Mouse (Mus musculus) heart, postnatal 36 days (tissue): ENCODE results near the gene Insl3. TPM values are rescaled to one million over a fixed set of nuclear protein-coding genes. Genes with fewer than 3 reads are reported as not detected.

ENCODE experiments used
- DNase-seq, 2 experiments: peaks; one replicate each; pipeline ENCODE4 v3.0.0; 2021 to 2022
- intact Hi-C: fragments of 180-260 bp; cut with DNase I; formaldehyde crosslinking; loops from one replicate; pipeline ENCODE4 v1.15.1; 2025
- total RNA-seq, 2 experiments: library from RNA; stranded (reverse); gene quantifications; 2 replicates each; pipeline ENCODE4 v1.2.3; 2021

The Insl3 gene
- 1 to 10 TPM; 3.8 to 4.7 TPM for total RNA-seq

- intact Hi-C loops: no loop called here
These were observed at the start of gene Insl3 for GRCm38 (mm10) chr8:71689028-71689427. Gene Insl3, plus strand, starts transcription at chr8:71689214.

DNA sequence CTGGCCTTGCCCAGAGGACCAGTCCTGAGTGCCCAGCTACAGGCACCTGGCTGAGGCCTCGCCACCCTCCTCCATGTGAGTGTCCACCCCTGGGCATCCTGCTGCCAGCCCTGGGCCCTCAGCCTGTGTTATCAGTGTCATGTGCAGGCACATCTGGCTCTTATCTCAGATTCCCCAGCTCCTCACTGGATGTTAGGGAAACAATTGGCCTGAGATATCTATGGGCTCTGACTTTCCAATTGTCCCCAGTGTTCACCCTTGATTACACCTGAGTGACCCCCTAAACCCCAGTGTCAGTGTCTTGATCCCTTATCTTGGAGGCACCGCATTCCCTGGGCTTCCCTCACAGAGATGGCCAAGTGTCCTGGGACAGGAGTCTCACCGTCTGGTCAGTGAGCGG lies 49.7 kb upstream of the Insl3 start:
- DNase-seq: no peak
- intact Hi-C loops: no loop called here

More at GRCm38 (mm10) chr8:71689028-71689427, at the start of gene Insl3:
- no peak for DNase-seq

GRCm38 (mm10) chr8:71645510-71645909 lies 43.5 kb upstream of the Insl3 start:
- intact Hi-C loops: no loop called here
- DNase-seq: no peak

DNA sequence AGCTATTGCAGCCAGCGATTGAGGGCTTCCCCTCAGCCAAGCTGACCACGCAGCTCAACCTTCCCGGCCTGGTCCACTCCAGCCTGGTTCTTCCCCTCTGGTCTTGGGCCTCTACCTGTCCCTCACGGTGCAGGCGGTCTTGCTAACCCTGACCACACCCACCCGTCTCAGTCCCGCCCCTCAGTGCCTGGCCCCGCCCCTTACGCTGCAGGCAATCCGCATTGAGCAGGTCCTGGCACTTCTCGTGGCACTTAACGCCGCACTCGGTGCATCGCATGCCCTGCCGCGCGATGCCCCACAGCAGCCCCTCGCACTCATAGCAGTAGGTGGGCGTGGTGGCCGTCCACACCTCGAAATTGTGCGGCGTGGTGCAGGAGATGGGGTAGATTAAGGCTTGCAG lies 34.4 kb upstream of the Insl3 start:
- DNase-seq: no peak
- intact Hi-C loops: no loop called here

DNA sequence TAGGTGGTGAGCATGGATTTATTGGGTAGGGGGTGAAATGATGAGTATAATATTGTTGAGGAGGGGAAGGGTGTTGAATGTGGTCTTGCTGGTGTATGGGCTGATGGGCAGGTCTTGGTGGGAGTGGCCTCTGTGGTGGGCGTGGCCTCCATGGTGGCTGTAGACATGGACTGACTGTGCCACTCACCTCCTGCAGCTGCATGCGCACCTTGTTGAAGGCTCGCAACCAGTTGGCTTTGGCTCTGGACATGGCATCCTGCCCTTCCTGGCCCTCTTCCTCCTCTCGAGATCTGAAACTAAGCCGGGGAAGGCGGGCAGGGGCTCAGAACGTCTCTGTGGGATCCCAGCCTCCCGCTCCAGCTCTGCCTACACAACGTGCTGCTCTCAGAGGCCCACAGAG lies 31.2 kb upstream of the Insl3 start:
- DNase-seq: no peak
- intact Hi-C loops: no loop called here

- no peak for DNase-seq
- intact Hi-C loops: no loop called here
These were observed 30.4 kb upstream of the Insl3 start for GRCm38 (mm10) chr8:71658515-71659049.

DNA sequence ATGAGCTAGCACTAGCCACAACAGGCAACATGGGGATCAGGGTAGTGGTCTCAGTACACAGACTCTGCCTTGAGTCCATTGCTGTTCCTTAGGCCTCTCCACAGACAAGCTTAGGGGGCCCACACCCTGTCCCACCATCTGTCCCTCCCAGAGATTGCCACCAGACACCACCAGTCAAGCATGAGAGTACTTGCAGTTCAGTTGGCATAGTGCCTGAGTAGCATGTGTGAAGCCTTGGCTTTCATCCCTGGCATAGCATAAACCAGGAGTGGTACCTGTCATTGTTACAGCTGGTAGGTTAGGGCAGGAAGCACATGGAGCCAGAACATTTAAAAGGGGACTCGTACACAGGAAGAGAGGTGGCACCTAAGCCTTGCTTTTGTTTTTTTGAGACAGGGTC lies 29.3 kb upstream of the Insl3 start:
- DNase-seq: no peak
- intact Hi-C loops: loop anchor here (1.0 to 2.0 kb wide), 3 partner anchors 63 to 219 kb away; no protein-coding TSS in a partner anchor

DNA sequence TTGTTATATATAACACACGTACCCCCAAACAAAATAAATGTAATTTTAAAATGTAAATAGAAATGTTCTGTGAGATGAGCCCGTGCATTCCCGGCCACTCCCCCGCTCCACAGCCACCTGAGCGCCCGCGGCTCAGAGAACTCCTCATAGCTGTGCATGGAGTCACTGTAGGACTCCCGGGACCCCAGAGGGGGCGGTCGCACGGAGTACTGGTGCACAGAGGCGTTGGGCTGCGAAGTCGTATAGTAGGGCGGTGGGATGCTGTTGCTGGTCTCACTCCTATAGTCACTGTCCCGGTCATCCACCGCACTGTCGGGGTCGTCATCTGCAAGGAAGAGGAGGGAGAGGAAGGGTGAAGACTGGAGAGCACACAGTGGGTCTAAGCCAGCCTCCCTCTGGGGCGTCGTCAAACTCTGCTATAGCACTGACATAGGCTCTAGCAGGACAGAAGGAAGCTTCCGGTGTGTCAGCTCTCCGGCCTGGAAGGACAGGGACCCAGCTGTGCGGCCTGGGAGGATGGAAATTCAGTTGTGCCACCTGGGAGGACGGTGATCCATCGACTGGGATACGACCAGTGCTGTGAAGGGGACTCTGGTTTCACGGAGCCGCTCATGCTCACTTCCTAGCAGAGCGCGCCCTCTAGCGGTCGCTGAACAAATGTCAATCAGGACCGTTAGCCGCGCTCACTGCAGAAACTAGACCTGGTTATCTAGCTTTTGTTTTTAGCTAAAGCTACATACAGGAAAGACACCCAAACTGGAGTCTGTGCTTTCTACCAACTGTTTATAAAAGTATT lies 28.5 kb upstream of the Insl3 start:
- intact Hi-C loops: loop anchor here (1.0 to 2.0 kb wide), 3 partner anchors 64 to 220 kb away; no protein-coding TSS in a partner anchor
- peak; percentile 86 to 91 for DNase-seq

DNA sequence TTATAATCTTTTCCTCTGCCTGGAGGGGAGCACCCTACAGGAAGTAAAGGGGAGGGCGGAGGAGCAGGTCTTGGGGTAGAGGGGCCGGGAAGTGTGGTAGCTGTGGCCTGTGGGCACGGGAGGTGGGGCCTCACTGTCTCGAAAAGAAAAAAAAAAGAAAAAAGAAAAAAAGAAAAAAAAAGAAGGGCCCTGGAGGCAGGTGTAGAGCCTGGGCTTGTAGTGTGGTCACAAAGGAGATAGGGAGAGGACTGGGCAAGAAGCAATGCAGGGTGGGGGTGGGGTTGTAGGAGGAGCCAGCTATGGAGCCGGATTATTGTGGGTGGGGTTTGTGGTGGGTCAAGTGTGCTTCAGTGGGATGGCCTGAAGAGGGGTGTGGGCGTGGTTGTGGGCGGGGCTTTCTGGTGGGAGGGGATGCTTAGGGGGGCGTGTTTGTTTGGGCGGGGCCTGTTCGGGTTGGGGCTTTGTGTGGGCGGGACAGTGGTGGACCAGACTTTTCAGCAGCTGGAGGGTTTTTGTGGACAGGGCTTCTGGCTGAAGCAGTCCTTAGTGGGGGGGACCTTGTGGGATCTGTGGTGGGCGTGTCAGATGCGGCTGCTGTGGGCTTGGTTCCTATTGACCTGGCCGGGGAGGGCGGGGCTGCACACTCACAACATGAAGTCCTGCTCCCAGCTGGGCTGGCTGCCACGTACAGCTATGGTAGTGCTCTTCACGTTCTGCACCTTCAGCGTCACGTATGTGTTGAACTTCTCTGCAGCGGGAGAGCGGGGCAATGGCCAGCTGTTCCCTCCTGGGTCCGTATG lies 23.5 kb upstream of the Insl3 start:
- intact Hi-C loops: no loop called here
- no peak for DNase-seq

DNA sequence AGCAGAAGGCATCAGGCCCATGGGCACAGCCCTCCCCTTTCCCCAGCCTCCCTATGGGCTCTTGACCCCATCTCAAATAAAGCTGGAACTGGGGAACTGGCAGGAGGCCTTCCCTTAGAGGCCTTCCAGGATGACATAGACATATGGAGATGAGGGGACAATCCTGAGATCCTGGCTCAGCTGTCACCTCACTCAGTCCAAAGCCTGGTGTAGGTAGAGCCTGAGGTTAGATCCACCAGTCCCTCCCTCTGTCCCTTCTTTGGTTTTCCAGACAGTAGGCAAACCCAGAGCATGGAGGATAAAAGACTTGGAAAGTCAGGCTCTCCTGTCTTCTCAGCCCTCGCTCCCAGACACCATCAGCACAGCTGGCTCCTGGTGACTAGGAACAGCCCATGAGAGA lies 22.2 kb upstream of the Insl3 start:
- intact Hi-C loops: no loop called here
- DNase-seq: no peak

DNA sequence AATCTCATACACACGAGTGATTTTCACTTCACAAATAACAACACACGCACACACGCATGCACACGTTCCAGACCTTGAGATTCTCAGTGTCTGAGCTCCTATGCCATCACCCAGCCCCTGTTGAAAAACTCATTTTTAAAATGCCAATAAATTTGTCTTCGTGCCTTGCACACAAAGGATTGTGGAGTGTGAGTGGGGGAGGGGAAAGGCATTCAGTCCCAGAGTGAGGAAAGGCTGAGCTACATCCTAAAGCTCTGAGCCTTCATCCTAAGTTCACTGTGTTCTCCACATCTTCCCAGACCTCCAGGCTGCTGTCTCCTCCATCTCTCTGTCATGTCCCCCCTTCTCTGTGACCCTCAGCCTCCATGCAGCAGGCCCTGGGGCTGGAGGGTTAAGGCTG lies 21.8 kb upstream of the Insl3 start:
- intact Hi-C loops: no loop called here
- no peak for DNase-seq

DNA sequence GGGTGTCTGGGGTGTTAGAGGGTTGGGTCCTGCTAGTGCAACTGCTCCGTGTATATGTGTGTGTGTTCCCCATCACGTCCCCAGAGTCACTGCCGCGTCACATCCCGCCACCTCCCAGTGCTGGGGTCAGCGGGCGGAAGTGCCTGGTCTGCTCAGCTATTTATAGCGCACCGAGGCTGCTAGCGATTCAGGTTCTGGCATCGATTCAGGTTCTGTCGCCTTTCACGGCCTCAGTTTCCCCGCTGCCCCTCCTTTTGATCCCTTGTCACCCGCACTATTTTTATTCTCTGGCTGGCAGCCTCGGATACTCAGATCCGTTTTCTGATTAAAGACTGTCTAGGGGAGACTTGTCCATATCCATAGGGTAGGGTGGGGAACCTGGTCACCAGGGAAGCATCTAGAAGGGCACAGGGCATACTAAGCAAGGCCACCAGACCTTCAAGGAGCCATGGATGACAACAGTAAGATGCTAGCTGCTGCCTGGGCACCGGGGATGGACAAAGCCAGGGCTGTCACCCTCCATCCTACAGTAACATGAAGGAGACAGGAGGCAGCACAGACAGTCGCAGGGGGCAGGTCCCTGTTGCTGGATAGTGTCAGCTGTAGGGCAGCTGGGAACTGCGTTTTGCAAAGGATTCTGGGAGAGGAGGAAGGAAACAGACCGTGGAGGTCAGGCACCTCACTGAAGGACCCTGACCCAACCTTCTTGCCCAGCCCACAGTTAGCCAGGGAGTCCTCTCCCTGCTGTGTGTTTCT lies 20.6 kb upstream of the Insl3 start:
- intact Hi-C loops: no loop called here

GRCm38 (mm10) chr8:71670198-71670597 lies 18.8 kb upstream of the Insl3 start:
- DNase-seq: no peak
- intact Hi-C loops: no loop called here

More for the DNA sequence above, 20.6 kb upstream of the Insl3 start:
- peak; percentile 38 to 39 for DNase-seq

GRCm38 (mm10) chr8:71670621-71671548 lies 18.1 kb upstream of the Insl3 start:
- intact Hi-C loops: no loop called here
- no peak for DNase-seq

GRCm38 (mm10) chr8:71671549-71671965 lies 17.5 kb upstream of the Insl3 start, which contains the start of gene Unc13a:
Gene Unc13a, minus strand, starts transcription at chr8:71671757.
- DNase-seq: peak; percentile 92 to 96
- intact Hi-C loops: no loop called here

GRCm38 (mm10) chr8:71672168-71672735 lies 16.8 kb upstream of the Insl3 start:
- DNase-seq: no peak
- intact Hi-C loops: no loop called here

GRCm38 (mm10) chr8:71674071-71674470 lies 14.9 kb upstream of the Insl3 start:
- intact Hi-C loops: no loop called here
- DNase-seq: no peak

GRCm38 (mm10) chr8:71675456-71676019 lies 13.5 kb upstream of the Insl3 start:
- intact Hi-C loops: loop anchor here (2.0 kb wide), 1 partner anchor 25 kb away; the partner anchor contains the start of gene B3gnt3

More at GRCm38 (mm10) chr8:71675456-71676019, 13.5 kb upstream of the Insl3 start:
- no peak for DNase-seq
